Mouse (Mus musculus): Measurements from ENCODE around the gene 1700001P01Rik.

DNA sequence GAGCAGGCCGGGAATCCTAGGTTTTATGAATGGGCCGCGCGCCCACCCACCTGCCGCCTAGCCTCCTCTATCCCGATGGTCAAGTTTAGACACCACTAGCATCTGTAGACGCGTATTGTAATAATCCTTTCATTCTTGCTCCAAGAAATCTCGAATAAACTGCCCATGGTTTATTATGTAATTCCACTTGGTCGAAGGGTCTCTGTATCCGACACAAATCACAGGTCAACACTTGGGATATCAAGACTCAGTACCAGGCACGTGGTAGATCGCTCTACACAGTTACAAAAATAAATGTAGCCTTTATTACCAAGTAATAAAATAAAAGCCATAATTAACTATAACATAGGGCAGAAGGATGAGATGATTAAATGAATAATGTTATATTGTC is 30.4 kb downstream of the 1700001P01Rik start:
- TF ChIP-seq EP300 (IDR thresholded peaks at IDR 0.05; ENCODE audit: low read depth) (no peak), CTCF (IDR thresholded peaks at IDR 0.05; ENCODE audit: low read depth) (no peak)

All from liver, embryonic 14.5 days (tissue).